Mouse (Mus musculus) lung, adult 2 months (tissue): ENCODE data around the gene Susd6. TPM values are rescaled to one million over a fixed set of nuclear protein-coding genes. Genes with fewer than 3 reads are reported as not detected.

Source experiments
- DNase-seq: peaks from one replicate; pipeline ENCODE4 v3.0.0; 2022
- H3K4me1 ChIP-seq: fragments of 200-500 bp; 2 replicates; pipeline ENCODE4 v1.6.1; 2011; ENCODE audit warnings: low read length; ENCODE audit not compliant: control insufficient read depth, insufficient read depth
- H3K4me3 ChIP-seq: fragments of 200-500 bp; replicated peaks from 2 replicates; pipeline ENCODE3; 2011; ENCODE audit warnings: low read depth, mild to moderate bottlenecking, control low read depth, low read length; ENCODE audit errors: extremely low read depth
- CTCF ChIP-seq: fragments of 200-500 bp; IDR thresholded peaks from 2 replicates; pipeline ENCODE4 v1.5.1; 2011; ENCODE audit warnings: mild to moderate bottlenecking, low read length, control low read depth; ENCODE audit not compliant: insufficient read depth
- POLR2A ChIP-seq: fragments of 200-500 bp; IDR thresholded peaks from 2 replicates; pipeline ENCODE4 v1.6.1; 2011; ENCODE audit warnings: low read depth, mild to moderate bottlenecking, control low read depth, low read length, borderline replicate concordance; ENCODE audit errors: extremely low read depth
- WGBS: fragments of 180-500 bp; shearing (Covaris S2); methylation state at CpG from one replicate; pipeline ENCODE4 v1.1.7; 2018; 5-methylcytosine and 5-hydroxymethylcytosine counted together
- polyA plus RNA-seq: library from polyadenylated mRNA; depleted of rRNA; stranded (reverse); fragments of >200 nt; gene quantifications from 2 replicates; pipeline ENCODE4 v1.2.3, GENCODE M21; 2012

The Susd6 gene
- polyA plus RNA-seq, 1 experiment = 83.3 TPM

DNA sequence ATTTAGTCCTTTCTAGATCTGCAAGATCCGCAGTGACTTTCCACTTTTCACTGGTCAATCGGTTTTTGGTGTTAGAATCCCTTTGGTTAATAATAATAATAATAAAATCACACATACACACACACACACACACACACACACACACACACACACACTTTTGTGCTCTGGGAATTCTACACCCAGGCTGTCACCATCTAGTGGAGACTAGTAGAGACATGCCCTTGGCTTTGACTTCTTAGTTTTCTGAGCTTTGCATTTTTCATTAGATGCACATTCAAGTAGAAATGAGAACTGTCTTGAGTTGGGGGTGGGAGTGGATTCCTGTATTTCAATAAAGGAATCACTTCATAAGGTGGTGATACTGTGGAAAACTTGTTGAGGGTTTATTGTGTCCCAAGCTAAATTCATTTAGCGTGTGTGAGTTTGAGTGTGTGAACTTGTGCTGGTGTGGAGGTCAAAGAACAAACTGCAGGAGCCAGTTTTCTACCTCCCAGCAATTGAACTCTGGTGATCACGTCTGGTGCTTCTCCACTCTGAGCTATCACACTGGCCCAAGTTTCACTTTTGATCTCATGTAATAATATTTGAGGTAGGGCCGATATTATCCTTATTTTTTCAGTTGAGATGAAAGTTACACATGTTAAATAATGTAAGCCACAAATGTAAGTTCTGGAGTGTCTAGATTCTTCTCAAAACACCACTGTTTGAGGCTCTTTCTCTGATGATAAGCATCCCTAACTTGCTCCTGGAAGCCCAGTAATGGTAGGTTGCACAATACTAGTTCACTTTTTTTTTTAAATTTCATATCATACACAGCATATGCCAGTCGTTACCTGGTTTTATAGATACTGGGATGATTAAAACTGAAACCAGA lies 1.5 kb downstream of the Susd6 start:
- Histone ChIP-seq H3K4me1 (peaks cover 39% of the 10 kb centered on the region), H3K4me3 (peak overlapping the region; percentile 99)
- WGBS = 8% methylated on average over 6 of the region's 6 CpGs
- DNase-seq = no peak
- TF ChIP-seq CTCF (no peak), POLR2A (no peak)

DNA sequence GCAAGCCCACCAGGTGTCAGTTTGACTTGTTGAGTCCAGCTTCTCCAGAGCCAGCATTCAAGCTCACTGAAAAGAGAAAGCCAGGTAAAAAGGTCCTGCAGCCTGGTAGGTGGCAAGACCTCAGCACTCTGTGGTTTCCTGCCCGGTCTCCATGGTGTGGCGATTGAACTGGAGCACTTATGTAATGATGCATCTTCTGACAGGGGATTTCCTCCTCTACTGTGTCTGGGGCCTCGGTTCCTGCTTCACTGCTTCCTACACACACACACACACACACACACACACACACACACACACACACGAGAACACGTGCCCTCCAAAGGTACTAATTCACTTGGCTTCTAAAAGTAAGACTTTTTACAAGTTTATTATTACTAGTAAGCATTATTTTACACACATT lies 2.6 kb downstream of the Susd6 start:
- H3K4me1 ChIP-seq = peaks cover 41% of the 10 kb centered on the region
- no peak for DNase-seq
- TF ChIP-seq POLR2A = no peak
- TF ChIP-seq CTCF = no peak
- no peak overlapping the region for H3K4me3 ChIP-seq
- 12% methylated on average over 5 of the region's 5 CpGs for WGBS

DNA sequence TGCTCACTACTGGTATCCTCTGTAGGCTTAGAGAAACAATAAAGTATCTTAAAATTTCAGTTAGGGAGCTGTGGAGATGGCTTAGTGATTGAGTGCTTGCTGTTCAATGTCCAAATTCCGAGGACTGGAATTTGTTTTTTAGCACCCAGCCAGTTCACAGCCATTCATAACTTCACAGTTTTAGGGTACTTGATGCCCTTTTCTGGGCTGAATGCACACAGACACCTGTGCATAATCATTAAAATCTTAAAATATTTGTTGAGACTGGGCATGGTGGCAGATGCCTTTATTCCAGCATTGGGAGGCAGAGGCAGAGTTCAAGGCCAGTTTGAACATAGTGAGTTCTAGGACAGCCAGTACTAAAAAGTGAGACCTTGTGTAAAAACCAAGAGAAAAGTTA lies 3.2 kb downstream of the Susd6 start:
- TF ChIP-seq CTCF (no peak), POLR2A (no peak)
- no peak overlapping the region for H3K4me3 ChIP-seq
- peaks cover 43% of the 10 kb centered on the region for H3K4me1 ChIP-seq
- WGBS = 48% methylated on average over 1 of the region's 1 CpGs
- DNase-seq = no peak

- H3K4me1 ChIP-seq = peaks cover 43% of the 10 kb centered on the region
- no peak for DNase-seq
- TF ChIP-seq POLR2A (no peak), CTCF (no peak)
- 80% methylated on average over 4 of the region's 4 CpGs for WGBS
- no peak overlapping the region for H3K4me3 ChIP-seq
Measured at GRCm38 (mm10) chr12:80794522-80794921, 4.2 kb downstream of the Susd6 start.

GRCm38 (mm10) chr12:80794935-80795785 lies 4.8 kb downstream of the Susd6 start:
- no peak for DNase-seq
- no peak for TF ChIP-seq POLR2A

GRCm38 (mm10) chr12:80798271-80798670 lies 8.0 kb downstream of the Susd6 start:
- DNase-seq = no peak
- Histone ChIP-seq H3K4me1 (peaks cover 36% of the 10 kb centered on the region), H3K4me3 (no peak overlapping the region)
- TF ChIP-seq POLR2A (no peak), CTCF (no peak)

More at GRCm38 (mm10) chr12:80794935-80795785, 4.8 kb downstream of the Susd6 start:
- no peak overlapping the region for H3K4me3 ChIP-seq
- peaks cover 41% of the 10 kb centered on the region for H3K4me1 ChIP-seq
- 31% methylated on average over 2 of the region's 2 CpGs for whole genome bisulfite sequencing

GRCm38 (mm10) chr12:80800156-80800555 lies 9.8 kb downstream of the Susd6 start:
- WGBS = 83% methylated on average over 3 of the region's 3 CpGs
- Histone ChIP-seq H3K4me1 (peaks cover 29% of the 10 kb centered on the region), H3K4me3 (no peak overlapping the region)
- no peak for DNase-seq
- TF ChIP-seq CTCF = no peak

GRCm38 (mm10) chr12:80801443-80801842 lies 11.1 kb downstream of the Susd6 start:
- 93% methylated on average over 1 of the region's 1 CpGs for WGBS
- DNase-seq = no peak
- TF ChIP-seq POLR2A = no peak
- no peak for TF ChIP-seq CTCF
- Histone ChIP-seq H3K4me1 (peaks cover 22% of the 10 kb centered on the region), H3K4me3 (no peak overlapping the region)

- Histone ChIP-seq H3K4me1 (peaks cover 29% of the 10 kb centered on the region), H3K4me3 (no peak overlapping the region)
- TF ChIP-seq POLR2A = no peak
- WGBS = 23% methylated on average over 3 of the region's 3 CpGs
- no peak for DNase-seq
Measured at GRCm38 (mm10) chr12:80803924-80804323, 13.6 kb downstream of the Susd6 start.
